Mouse (Mus musculus): ENCODE results near the gene Pros1. TPM values are rescaled to one million over a fixed set of nuclear protein-coding genes. Genes with fewer than 3 reads are reported as not detected.

Gene Pros1
- total RNA-seq (2022): 10 to 100 TPM; 14.0 to 19.0 (median 15.3) TPM

GRCm38 (mm10) chr16:62854191-62855068, at the start of gene Pros1:
Gene Pros1, plus strand, starts transcription at chr16:62854307.
- DNase-seq (ENCODE audit: low spot score): peak; percentile 59

GRCm38 (mm10) chr16:62804621-62805020, 49.5 kb upstream of the Pros1 start:
- DNase-seq (ENCODE audit: low spot score): no peak

- DNase-seq (ENCODE audit: low spot score): no peak
Measured at GRCm38 (mm10) chr16:62807249-62807979, 46.7 kb upstream of the Pros1 start.

GRCm38 (mm10) chr16:62810855-62811254, 43.3 kb upstream of the Pros1 start:
- no peak for DNase-seq (ENCODE audit: low spot score)

GRCm38 (mm10) chr16:62813790-62814189, 40.3 kb upstream of the Pros1 start:
- DNase-seq (ENCODE audit: low spot score): no peak

GRCm38 (mm10) chr16:62814491-62814890, 39.6 kb upstream of the Pros1 start, which contains the start of gene Stx19:
Gene Stx19, plus strand, starts transcription at chr16:62814676.
- no peak for DNase-seq (ENCODE audit: low spot score)

- no peak for DNase-seq (ENCODE audit: low spot score)
Measured at GRCm38 (mm10) chr16:62822472-62822871, 31.6 kb upstream of the Pros1 start.

- DNase-seq (ENCODE audit: low spot score): peak; percentile 23
Measured at GRCm38 (mm10) chr16:62826156-62827001, 27.7 kb upstream of the Pros1 start.

- no peak for DNase-seq (ENCODE audit: low spot score)
Measured at GRCm38 (mm10) chr16:62832027-62832426, 22.1 kb upstream of the Pros1 start.

GRCm38 (mm10) chr16:62832481-62832880, 21.6 kb upstream of the Pros1 start:
- DNase-seq (ENCODE audit: low spot score): peak; percentile 18

GRCm38 (mm10) chr16:62834016-62834735, 19.9 kb upstream of the Pros1 start:
- DNase-seq (ENCODE audit: low spot score): no peak

GRCm38 (mm10) chr16:62845341-62845740, 8.8 kb upstream of the Pros1 start:
- DNase-seq (ENCODE audit: low spot score): no peak

- DNase-seq (ENCODE audit: low spot score): peak; percentile 98
Measured at GRCm38 (mm10) chr16:62846498-62847312, 7.4 kb upstream of the Pros1 start, which contains the start of gene Arl13b. Gene Arl13b, minus strand, starts transcription at chr16:62847040.

- no peak for DNase-seq (ENCODE audit: low spot score)
Measured at GRCm38 (mm10) chr16:62852464-62853252, 1.4 kb upstream of the Pros1 start.

GRCm38 (mm10) chr16:62853611-62854126, 438 bp upstream of the Pros1 start:
- DNase-seq (ENCODE audit: low spot score): no peak

- no peak for DNase-seq (ENCODE audit: low spot score)
Measured at GRCm38 (mm10) chr16:62855385-62855784, 1.3 kb downstream of the Pros1 start.

- DNase-seq (ENCODE audit: low spot score): no peak
Measured at GRCm38 (mm10) chr16:62856273-62856672, 2.2 kb downstream of the Pros1 start.

GRCm38 (mm10) chr16:62857498-62857897, 3.4 kb downstream of the Pros1 start:
- no peak for DNase-seq (ENCODE audit: low spot score)

GRCm38 (mm10) chr16:62858018-62858417, 3.9 kb downstream of the Pros1 start:
- DNase-seq (ENCODE audit: low spot score): no peak

Measured in heart, adult 8-10 months (tissue).